Mouse (Mus musculus) heart, embryonic 10.5 days (tissue): ENCODE data around the gene Pcif1. TPM values are rescaled to one million over a fixed set of nuclear protein-coding genes. Genes with fewer than 3 reads are reported as not detected.

Experiments used
- DNase-seq: peaks from one replicate; pipeline ENCODE4 v3.0.0-alpha.2; 2017; ENCODE audit warnings: low spot score
- H3K27ac ChIP-seq: fragments of 300-500 bp; sonication (generic); 2 replicates; pipeline ENCODE4 v1.5.1; 2016; ENCODE audit warnings: mild to moderate bottlenecking
- H3K27me3 ChIP-seq: fragments of 300-500 bp; sonication (generic); 2 replicates; pipeline ENCODE4 v1.6.1; 2016; ENCODE audit warnings: mild to moderate bottlenecking; ENCODE audit not compliant: poor library complexity, insufficient read depth, severe bottlenecking
- H3K36me3 ChIP-seq: fragments of 300-500 bp; sonication (generic); 2 replicates; pipeline ENCODE4 v1.6.1; 2016; ENCODE audit warnings: mild to moderate bottlenecking, moderate library complexity
- H3K4me1 ChIP-seq: fragments of 300-500 bp; sonication (generic); 2 replicates; pipeline ENCODE4 v1.6.1; 2016; ENCODE audit warnings: mild to moderate bottlenecking
- H3K4me3 ChIP-seq: fragments of 300-500 bp; sonication (generic); 2 replicates; pipeline ENCODE4 v1.5.1; 2016; ENCODE audit warnings: mild to moderate bottlenecking, moderate library complexity
- H3K9me3 ChIP-seq: fragments of 300-500 bp; sonication (generic); 2 replicates; pipeline ENCODE4 v1.6.1; 2016; ENCODE audit warnings: mild to moderate bottlenecking, moderate library complexity
- WGBS: fragments of 180-500 bp; shearing (Covaris S2); methylation state at CpG from one replicate; pipeline ENCODE4 v1.1.7; 2016; 5-methylcytosine and 5-hydroxymethylcytosine counted together
- polyA plus RNA-seq: library from polyadenylated mRNA; unstranded; fragments of >200 nt; fragmentation: Nextera tagmentation; extraction: Ambion mirVana; gene quantifications from 2 replicates; pipeline ENCODE4 v1.2.1, GENCODE M21; 2016

Gene Pcif1
- polyA plus RNA-seq, 1 experiment from 2014 or later, result 61.5 TPM

DNA sequence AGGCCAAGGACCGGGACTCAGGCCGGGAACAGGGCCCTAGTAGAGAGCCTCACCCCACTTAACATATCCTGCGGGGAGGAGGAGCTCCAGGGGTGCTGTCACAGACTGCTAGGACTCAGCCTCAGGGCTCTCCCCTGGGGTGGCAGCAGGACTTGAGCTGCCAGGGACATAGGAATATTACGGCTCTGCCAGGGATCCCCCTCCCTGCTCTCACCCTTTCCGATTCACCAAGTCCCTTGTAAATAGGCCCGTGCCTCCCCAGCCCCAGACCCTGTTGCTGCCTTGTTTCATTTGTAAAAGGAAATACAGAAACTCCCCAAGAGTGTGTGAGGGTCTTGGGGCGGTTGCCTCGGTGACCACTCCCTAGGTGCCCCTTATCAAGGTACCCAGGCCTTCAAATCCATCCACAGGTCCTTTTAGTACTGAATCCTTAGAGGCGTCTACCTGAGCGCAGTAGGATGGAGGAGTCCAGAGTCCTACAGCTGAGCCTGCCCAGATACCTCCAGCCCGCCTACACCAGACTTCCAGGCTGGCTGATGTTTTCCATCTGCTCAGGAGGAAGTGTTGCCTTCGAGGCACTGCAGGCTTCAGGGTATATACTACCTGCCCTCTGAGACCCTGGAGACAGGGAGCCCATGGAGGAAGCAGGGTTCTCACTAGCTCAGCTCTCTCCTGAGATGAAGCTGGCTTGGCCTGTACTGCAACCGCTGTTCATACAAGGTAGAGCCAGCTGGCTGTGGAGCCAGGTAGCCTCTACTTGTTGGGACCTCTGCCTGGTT, 12.1 kb downstream of the Pcif1 start:
- Histone ChIP-seq H3K27me3 (no peaks in the 10 kb centered on the region), H3K4me1 (peaks cover 6% of the 10 kb centered on the region; the same call in 1 of the 2 replicates), H3K4me3 (no peak overlapping the region), H3K27ac (no peak overlapping the region), H3K9me3 (no peaks in the 10 kb centered on the region), H3K36me3 (peaks cover 100% of the 10 kb centered on the region)
- 86% methylated on average over 13 of the region's 13 CpGs for WGBS
- no peak for DNase-seq

DNA sequence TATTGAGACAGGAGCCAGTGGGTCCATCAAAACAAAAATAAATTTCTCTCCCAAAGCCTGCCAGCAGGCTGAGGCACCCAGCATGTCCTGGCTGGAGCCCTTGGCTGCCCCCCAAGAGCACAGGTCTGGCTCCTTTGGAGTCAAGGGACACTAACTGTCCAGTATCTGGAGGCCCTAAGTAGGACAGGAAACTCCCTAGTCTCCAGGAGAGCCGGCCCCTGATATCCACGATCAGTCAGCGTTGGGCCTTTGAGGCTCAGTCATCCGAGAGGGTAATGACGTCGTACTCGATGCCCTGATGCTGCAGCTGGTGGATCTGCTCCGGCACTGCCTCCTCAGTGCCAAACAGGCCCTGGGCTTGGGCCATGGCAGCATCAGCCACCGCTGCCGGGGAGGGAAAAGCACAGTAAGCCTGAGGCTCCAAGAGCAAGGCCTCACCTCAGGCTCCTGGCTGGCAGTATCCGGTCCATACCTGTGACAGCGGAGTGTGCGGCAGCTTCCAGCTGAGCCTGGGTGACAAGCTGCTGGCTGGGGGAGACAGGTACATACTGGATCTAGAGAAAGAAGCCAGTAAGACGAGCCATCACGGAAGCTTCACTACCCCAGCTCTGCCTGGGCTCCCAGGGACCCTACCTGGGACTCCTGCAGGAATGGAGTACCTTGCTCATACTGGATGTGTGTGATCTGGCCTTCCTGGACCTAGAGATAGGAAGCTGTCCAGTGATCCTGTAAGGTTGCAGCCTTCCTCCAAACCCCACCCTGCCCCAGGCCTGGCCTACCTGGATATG, 13.0 kb downstream of the Pcif1 start:
- H3K27ac ChIP-seq, result no peak overlapping the region
- 85% methylated on average over 15 of the region's 15 CpGs for WGBS
- H3K27me3 ChIP-seq, result no peaks in the 10 kb centered on the region
- DNase-seq, result no peak
- H3K36me3 ChIP-seq, result peaks cover 100% of the 10 kb centered on the region
- no peaks in the 10 kb centered on the region for H3K9me3 ChIP-seq
- peaks cover 6% of the 10 kb centered on the region; the same call in 1 of the 2 replicates for H3K4me1 ChIP-seq
- no peak overlapping the region for H3K4me3 ChIP-seq

DNA sequence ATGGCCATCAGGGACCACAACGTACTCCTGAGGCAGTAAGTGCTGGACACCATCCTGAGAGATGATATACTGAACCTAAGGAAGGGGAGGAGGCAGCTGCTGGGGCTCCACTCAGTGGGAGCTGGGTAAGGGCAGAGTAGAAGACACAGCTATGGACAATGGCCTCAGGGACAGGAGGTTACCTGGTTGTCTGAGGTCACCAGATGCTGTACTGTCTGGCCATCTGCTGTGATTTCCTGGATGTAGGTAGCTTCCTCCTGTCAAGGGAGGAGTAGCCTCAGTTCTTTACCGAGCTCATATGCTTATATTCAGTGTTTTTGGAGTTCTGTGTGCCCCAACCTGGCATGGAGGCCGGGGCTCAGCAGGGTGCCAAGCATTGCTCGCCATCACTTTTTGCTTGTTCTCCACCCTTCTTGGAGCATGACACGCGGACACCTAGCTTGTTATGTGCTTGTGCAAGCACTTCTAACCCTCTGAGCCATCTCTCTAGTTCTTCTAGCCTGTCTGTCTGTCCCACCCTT, 13.7 kb downstream of the Pcif1 start:
- 97% methylated on average over 6 of the region's 6 CpGs for WGBS
- Histone ChIP-seq H3K36me3 (peaks cover 100% of the 10 kb centered on the region), H3K4me1 (peaks cover 6% of the 10 kb centered on the region; the same call in 1 of the 2 replicates), H3K4me3 (no peak overlapping the region), H3K9me3 (no peaks in the 10 kb centered on the region), H3K27ac (no peak overlapping the region), H3K27me3 (no peaks in the 10 kb centered on the region)
- no peak for DNase-seq

DNA sequence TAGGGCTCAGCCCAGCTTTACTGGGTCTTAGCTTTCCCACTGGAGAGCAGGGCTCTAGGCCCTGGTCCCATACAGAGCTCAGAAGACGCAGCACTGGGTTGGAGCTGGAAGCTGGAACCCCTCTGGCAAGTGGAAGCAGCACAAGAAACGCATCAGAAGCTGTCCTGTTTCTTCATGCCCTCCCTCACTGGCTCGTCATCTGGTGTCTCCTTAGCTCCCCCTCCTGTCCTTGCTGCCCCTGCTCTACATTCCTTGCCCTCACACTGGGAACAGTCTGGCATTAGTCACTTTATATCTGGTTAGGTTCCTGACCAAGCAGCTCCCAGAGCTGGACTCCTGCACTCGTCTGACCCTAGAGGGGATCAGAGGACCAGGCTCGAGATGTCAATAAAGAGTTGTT, 14.9 kb downstream of the Pcif1 start:
- no peak for DNase-seq
- WGBS, result 72% methylated on average over 5 of the region's 5 CpGs
- Histone ChIP-seq H3K27me3 (no peaks in the 10 kb centered on the region), H3K27ac (no peak overlapping the region), H3K4me1 (peaks cover 5% of the 10 kb centered on the region; the same call in 1 of the 2 replicates), H3K36me3 (peaks cover 100% of the 10 kb centered on the region), H3K9me3 (no peaks in the 10 kb centered on the region), H3K4me3 (no peak overlapping the region)

DNA sequence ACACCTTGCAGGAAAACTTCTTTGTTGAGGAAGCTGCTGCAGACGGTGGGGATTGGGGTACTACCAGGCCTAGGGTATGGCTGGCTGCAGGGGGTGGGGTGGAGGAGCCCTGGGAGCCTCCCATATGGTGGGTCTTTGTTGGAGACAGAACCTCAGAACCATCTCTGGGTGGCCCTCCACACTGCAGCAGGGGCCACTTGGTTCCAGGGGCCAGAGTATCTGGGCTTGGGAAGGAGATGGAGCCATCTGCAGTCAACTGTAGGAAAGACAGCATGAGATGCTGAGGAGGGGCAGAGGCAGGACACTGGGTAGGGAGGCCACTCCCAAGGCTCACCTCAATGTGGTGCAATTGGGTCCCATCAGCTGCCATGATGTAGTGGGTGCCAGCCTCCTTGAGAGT, 15.5 kb downstream of the Pcif1 start:
- no peak overlapping the region for H3K4me3 ChIP-seq
- H3K36me3 ChIP-seq, result peaks cover 100% of the 10 kb centered on the region
- 84% methylated on average over 1 of the region's 1 CpGs for WGBS
- no peaks in the 10 kb centered on the region for H3K9me3 ChIP-seq
- H3K27ac ChIP-seq, result no peak overlapping the region
- no peak for DNase-seq
- no peaks in the 10 kb centered on the region for H3K27me3 ChIP-seq
- H3K4me1 ChIP-seq, result no peaks in the 10 kb centered on the region

DNA sequence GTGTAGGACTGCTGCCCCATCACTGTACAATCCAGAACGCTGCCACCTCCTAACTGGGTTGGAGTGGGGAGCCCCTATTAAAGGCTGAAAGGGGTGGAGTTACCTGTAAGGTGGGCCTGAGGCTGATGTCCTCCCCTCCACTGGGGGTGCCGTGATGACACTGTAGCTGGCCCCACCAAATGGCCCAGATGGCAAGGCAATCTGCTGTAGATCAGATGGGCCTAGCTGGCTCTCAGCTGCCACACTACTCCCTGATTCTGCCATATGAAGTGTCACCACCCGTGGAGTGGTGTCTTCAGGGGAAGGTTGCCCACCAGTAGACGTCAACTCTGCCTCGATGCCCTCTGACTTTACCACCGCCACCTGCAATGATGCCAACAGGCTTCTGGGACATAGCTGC, 16.8 kb downstream of the Pcif1 start:
- Histone ChIP-seq H3K27me3 (no peaks in the 10 kb centered on the region), H3K4me3 (no peak overlapping the region), H3K27ac (no peak overlapping the region), H3K36me3 (peaks cover 100% of the 10 kb centered on the region), H3K4me1 (no peaks in the 10 kb centered on the region), H3K9me3 (no peaks in the 10 kb centered on the region)
- WGBS, result 90% methylated on average over 6 of the region's 6 CpGs
- DNase-seq, result no peak

DNA sequence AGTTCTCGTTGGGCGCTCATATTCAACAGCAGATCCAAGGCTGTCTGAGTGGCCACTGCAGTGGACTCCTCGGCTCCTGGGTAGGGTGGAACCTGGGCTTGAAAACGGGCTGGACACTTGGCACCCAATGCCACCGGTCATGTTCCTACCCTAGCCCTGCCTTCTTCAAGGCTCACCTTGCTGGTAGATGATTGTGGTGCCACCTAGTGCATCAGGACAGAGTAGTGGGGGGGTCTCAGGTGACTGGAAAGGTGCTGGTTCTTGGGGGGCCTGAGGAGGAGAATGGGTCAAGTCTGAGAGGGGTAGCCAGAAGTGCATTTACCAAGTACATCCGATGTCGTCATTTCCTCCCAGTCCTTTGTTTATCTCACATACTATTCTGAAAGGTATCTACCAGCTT, 18.9 kb downstream of the Pcif1 start:
- no peak overlapping the region for H3K4me3 ChIP-seq

DNA sequence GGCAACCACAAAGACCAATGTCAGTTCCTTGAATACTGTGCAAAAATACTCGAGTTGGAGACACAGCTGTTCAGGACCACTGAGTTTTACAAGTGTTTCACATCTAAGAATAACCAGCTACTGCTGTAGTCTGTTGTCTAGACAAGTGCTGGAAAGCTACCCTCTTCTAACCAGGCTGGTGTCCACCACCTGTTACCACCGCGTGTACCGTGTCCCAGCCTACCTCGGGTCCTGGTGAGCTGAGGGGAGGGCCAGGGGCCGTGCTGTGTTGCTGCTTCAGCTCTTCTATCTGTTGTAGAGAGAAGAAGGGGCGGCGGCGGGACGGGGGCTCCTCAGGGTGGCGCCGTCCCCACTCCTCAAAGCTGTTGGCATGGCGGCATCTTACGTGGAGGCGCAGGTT, 19.9 kb downstream of the Pcif1 start:
- Histone ChIP-seq H3K27ac (no peak overlapping the region), H3K36me3 (peaks cover 100% of the 10 kb centered on the region), H3K4me1 (no peaks in the 10 kb centered on the region), H3K27me3 (no peaks in the 10 kb centered on the region), H3K4me3 (no peak overlapping the region), H3K9me3 (no peaks in the 10 kb centered on the region)
- WGBS, result 90% methylated on average over 15 of the region's 15 CpGs
- DNase-seq, result no peak

More for the DNA sequence above, 18.9 kb downstream of the Pcif1 start:
- Histone ChIP-seq H3K27ac (no peak overlapping the region), H3K4me1 (no peaks in the 10 kb centered on the region), H3K9me3 (no peaks in the 10 kb centered on the region), H3K27me3 (no peaks in the 10 kb centered on the region), H3K36me3 (peaks cover 100% of the 10 kb centered on the region)
- no peak for DNase-seq
- 91% methylated on average over 7 of the region's 7 CpGs for WGBS

DNA sequence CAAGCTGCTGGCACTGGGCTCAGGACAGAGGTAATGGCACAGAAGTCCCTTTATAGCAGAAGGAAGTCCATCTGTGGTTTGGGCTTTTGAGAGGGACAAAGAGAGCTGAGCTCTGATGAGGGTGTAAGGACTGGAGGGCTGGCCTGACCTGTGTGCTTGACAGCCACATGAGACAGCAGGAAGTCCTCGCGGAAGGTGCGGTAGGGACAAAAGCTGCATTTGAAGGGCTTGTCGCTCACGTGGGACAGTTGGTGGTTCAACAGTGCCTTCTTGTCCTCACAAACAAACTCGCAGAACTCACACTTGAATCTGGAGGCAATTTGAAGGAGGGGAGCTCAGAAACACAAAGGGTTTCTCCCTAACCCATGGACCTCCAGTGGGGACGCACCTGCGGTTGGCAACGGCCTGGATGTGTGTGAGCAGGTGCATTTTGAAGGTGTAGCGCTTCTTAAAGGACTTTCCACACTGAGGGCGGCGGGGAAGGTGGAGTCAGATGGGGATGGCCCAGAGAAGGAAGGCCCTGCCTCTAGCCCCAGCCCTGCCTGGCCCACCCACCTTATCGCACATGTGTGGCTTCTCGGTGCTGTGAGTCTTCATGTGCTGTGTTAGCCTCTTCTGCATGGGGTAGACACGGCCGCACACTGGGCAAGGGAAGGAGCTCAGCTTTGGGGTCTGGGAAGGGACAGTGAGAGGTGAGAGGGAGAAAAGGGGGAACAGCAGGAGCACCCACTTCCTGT, 20.8 kb downstream of the Pcif1 start:
- 94% methylated on average over 16 of the region's 16 CpGs for WGBS

DNA sequence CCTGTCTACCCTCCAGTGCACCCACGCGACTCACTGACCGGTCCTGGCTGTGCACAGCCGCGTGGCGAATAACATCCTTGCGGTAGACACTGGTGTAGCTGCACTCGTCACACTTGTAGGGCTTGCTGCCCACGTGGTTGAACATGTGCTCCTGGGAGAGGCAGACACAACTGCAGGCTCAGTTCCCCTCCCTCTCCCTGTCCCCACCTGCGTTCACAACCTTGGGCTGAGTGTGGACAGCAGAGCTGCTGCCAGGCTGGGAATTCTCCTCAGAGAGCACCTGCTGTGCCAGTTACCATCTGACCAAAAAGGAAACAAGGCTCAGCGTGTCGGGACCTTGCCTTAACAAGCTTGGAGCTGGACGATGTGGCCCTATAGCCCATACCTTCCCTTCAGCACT, 22.3 kb downstream of the Pcif1 start:
- WGBS, result 94% methylated on average over 13 of the region's 13 CpGs
- Histone ChIP-seq H3K27me3 (no peaks in the 10 kb centered on the region), H3K4me3 (no peak overlapping the region), H3K36me3 (peaks cover 100% of the 10 kb centered on the region), H3K4me1 (no peaks in the 10 kb centered on the region), H3K9me3 (peaks cover 6% of the 10 kb centered on the region), H3K27ac (no peak overlapping the region)
- no peak for DNase-seq

More for the DNA sequence above, 20.8 kb downstream of the Pcif1 start:
- H3K27ac ChIP-seq, result no peak overlapping the region
- H3K36me3 ChIP-seq, result peaks cover 100% of the 10 kb centered on the region
- DNase-seq, result no peak
- H3K9me3 ChIP-seq, result no peaks in the 10 kb centered on the region
- H3K4me1 ChIP-seq, result no peaks in the 10 kb centered on the region
- no peaks in the 10 kb centered on the region for H3K27me3 ChIP-seq
- H3K4me3 ChIP-seq, result no peak overlapping the region

DNA sequence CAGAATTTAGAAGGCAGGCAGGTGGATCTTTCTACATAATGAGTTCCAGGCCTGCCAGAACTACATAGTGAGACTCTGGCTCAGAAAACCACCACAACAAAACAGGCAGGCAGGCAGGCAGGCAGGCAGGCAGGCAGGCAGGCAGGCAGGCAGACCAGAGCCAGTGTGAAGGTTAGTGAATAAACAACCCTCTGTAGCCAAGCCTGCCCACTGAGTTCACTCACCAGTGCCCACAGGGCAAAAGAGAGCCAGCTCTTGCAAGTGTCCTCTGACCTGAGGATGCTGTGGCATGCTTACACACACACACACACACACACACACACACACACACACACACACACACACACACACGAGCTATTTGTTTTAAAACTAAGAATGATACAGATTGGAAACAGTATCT, 24.4 kb downstream of the Pcif1 start:
- Histone ChIP-seq H3K36me3 (peaks cover 100% of the 10 kb centered on the region), H3K9me3 (peaks cover 6% of the 10 kb centered on the region), H3K27ac (no peak overlapping the region), H3K27me3 (no peaks in the 10 kb centered on the region), H3K4me1 (no peaks in the 10 kb centered on the region), H3K4me3 (no peak overlapping the region)
- WGBS, result 100% methylated on average over 1 of the region's 1 CpGs
- DNase-seq, result no peak

DNA sequence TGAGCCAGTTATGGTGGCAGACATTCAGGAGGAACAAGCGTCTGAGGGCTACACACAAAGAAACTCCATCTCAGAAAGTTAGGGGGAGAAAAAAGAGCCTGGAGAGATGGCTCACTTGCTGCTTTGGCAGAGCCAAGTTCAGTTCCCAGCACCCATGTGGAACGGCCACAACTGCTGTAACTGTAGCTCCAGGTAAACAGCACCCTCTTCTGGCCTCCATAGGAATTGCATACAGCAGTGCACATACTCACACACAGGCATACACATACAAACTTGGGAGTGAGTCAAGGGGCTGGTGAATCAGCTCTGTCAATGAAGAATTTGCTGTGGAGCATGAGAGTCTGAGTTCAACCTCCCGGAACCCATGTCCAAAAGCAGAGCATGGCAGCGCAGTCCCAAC, 27.0 kb downstream of the Pcif1 start:
- Histone ChIP-seq H3K9me3 (peaks cover 6% of the 10 kb centered on the region), H3K36me3 (peaks cover 88% of the 10 kb centered on the region), H3K4me3 (no peak overlapping the region), H3K27ac (no peak overlapping the region), H3K27me3 (no peaks in the 10 kb centered on the region), H3K4me1 (peaks cover 15% of the 10 kb centered on the region)
- WGBS, result 95% methylated on average over 4 of the region's 4 CpGs
- no peak for DNase-seq
